Mouse (Mus musculus) brain, embryonic 14.5 days (tissue): Measurements from ENCODE around the gene Prpf8.

Experiments
- CTCF ChIP-seq: fragments of 200-500 bp; IDR thresholded peaks from 2 replicates; pipeline ENCODE4 v1.5.1; 2012; ENCODE audit warnings: inconsistent platforms, mild to moderate bottlenecking, moderate library complexity, borderline replicate concordance; ENCODE audit not compliant: insufficient read depth, insufficient read length; ENCODE audit errors: extremely low read depth
- POLR2A ChIP-seq: fragments of 200-500 bp; IDR thresholded peaks from 2 replicates; pipeline ENCODE4 v1.6.1; 2012; ENCODE audit warnings: mild to moderate bottlenecking, inconsistent platforms, borderline replicate concordance; ENCODE audit not compliant: poor library complexity, insufficient read depth, insufficient read length, severe bottlenecking; ENCODE audit errors: extremely low read depth

DNA sequence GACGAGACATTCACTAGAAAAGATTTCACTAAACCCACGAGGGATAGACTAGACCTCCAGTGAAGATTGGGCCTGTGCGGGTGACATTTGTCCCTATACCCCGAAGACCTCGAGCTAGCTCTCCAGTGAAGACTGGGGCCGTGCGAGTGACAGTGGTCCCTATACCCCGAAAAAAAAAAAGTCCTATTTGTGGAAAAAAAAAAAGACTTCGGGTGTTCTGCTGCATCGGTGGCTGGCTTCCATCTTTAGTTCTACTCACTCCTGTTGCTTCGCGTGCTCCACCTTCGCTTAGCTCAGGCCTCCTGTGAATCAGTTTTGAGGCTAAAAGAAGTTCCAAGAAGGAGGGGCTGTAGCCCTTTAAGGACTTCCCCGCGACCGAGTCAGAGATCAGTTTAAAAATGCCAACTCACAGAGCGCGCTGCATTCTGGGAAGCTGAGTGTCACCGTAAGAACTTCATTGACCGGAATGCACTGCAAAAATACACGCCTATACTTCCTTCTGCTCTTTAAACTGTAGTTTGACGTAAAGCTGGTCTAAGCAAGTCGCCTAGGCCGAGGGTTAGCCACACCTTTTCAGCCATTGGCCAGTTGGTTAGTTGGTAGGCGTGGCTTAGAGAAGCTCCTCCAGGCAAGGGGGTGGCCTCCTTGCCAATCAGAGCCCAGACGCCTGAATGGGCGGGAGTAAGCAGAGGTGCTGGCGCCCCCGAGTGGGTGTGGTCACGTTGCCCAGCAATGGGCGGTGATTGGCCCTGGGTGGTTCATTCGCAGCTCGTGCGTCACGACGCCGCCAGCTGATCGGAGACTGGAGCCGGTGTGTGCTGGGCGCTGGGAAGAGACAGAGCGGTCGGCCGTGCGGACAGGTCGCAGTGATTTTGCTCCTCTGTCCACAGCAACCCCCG lies 25.5 kb upstream of the Prpf8 start, which contains the start of gene Tlcd2:
- TF ChIP-seq CTCF (no peak), POLR2A (peak; percentile 55; the same call in 1 of the 2 replicates)
